Comparison of ENCODE assay signal across 8 mouse cellular contexts in genomic region chr3:131109686-131110070, GRCm38 (mm10). TPM values are rescaled to one million over a fixed set of nuclear protein-coding genes. Genes with fewer than 3 reads are reported as not detected.
DNase-seq lines count a peak whose midpoint lies in the region; ATAC-seq and TF ChIP-seq lines count a peak whose summit lies in the region.

No protein-coding gene starts in this region.

- peaks cover 48% of the 10 kb centered on the region for H3K27me3 ChIP-seq in ES-Bruce4 (ENCODE audit: control insufficient read depth, insufficient read depth, low read length, poor library complexity, severe bottlenecking)
- peaks cover 39% of the 10 kb centered on the region for H3K27me3 ChIP-seq in hindbrain, embryonic 11.5 days (ENCODE audit: control insufficient read depth, insufficient read depth, low read length)
- no peaks in the 10 kb centered on the region for H3K27me3 ChIP-seq in midbrain, embryonic 16.5 days (ENCODE audit: control insufficient read depth, insufficient read depth, low read depth, low read length)

- H3K36me3 ChIP-seq in ES-Bruce4 (ENCODE audit: control insufficient read depth, insufficient read depth, low read length, poor library complexity, severe bottlenecking): no peaks in the 10 kb centered on the region
- H3K36me3 ChIP-seq in hindbrain, embryonic 11.5 days (ENCODE audit: control insufficient read depth, insufficient read depth, low read length): no peaks in the 10 kb centered on the region
- no peaks in the 10 kb centered on the region for H3K36me3 ChIP-seq in midbrain, embryonic 16.5 days (ENCODE audit: control insufficient read depth, insufficient read depth, low read length)

- peak overlapping the region; percentile 93 for H3K4me2 ChIP-seq in hindbrain, embryonic 11.5 days (replicated peaks; ENCODE audit: low read depth, low read length)
- peak overlapping the region; percentile 81 for H3K4me2 ChIP-seq in midbrain, embryonic 16.5 days (ENCODE audit: low read length)

- no peak overlapping the region for H3K27ac ChIP-seq in ES-Bruce4 (ENCODE audit: insufficient read depth, low read length)
- no peak overlapping the region for H3K27ac ChIP-seq in hindbrain, embryonic 11.5 days (ENCODE audit: low read depth, low read length)
- H3K27ac ChIP-seq in midbrain, embryonic 16.5 days (ENCODE audit: low read length): peak overlapping the region; percentile 89

- H3K4me3 ChIP-seq in ES-Bruce4 (ENCODE audit: low read depth, low read length): 0 out of 2 replicates have a peak overlapping the region, but pooled peaks have one; percentile 3
- peak overlapping the region; percentile 56 for H3K4me3 ChIP-seq in hindbrain, embryonic 11.5 days (ENCODE audit: low read depth, low read length)
- peak overlapping the region; percentile 70 for H3K4me3 ChIP-seq in midbrain, embryonic 16.5 days (ENCODE audit: low read depth, low read length)

- no peak for TF ChIP-seq POLR2A in ES-Bruce4 (IDR thresholded peaks at IDR 0.05; ENCODE audit: insufficient read depth, low read length)

- peak; percentile 14 for DNase-seq in adrenal gland, postnatal 14 days
- DNase-seq in adrenal gland, adult 18-20 months (ENCODE audit: low spot score in 2 of 2): no peak
- no peak for DNase-seq in hindbrain, embryonic 11.5 days (ENCODE audit: low spot score)
- no peak for DNase-seq in cerebellum, postnatal 36 days
- DNase-seq in layer of hippocampus, postnatal 25 days (ENCODE audit: extremely low spot score in 1 of 2, low spot score in 1 of 2): no peak

- peak; percentile 10; the same call in 1 of the 2 replicates for ATAC-seq in hindbrain, embryonic 11.5 days (ENCODE audit: low FRiP score)
- peak; percentile 44 for ATAC-seq in midbrain, embryonic 16.5 days
- no peak for ATAC-seq in CD4-positive, CD25-positive, alpha-beta regulatory T cell, adult 4 months

- no peak overlapping the region for H3K9ac ChIP-seq in ES-Bruce4 (ENCODE audit: low read depth, poor library complexity, severe bottlenecking)
- H3K9ac ChIP-seq in hindbrain, embryonic 11.5 days (ENCODE audit: low read depth, low read length): no peak overlapping the region
- peak overlapping the region; percentile 79 for H3K9ac ChIP-seq in midbrain, embryonic 16.5 days (ENCODE audit: low read depth, low read length)

- peaks cover 2% of the 10 kb centered on the region for H3K4me1 ChIP-seq in ES-Bruce4 (ENCODE audit: control insufficient read depth, insufficient read depth, low read length)
- peaks cover 16% of the 10 kb centered on the region for H3K4me1 ChIP-seq in hindbrain, embryonic 11.5 days (replicated peaks; ENCODE audit: control insufficient read depth, insufficient read depth, low read length)
- peaks cover 37% of the 10 kb centered on the region for H3K4me1 ChIP-seq in midbrain, embryonic 16.5 days (ENCODE audit: control insufficient read depth, insufficient read depth, low read length)

- TF ChIP-seq CTCF in ES-Bruce4 (IDR thresholded peaks at IDR 0.05; ENCODE audit: low read depth, low read length): no peak

- no peaks in the 10 kb centered on the region for H3K9me3 ChIP-seq in ES-Bruce4 (replicated peaks; ENCODE audit: control insufficient read depth, insufficient read depth, low read length, poor library complexity, severe bottlenecking)
- no peaks in the 10 kb centered on the region for H3K9me3 ChIP-seq in hindbrain, embryonic 11.5 days (ENCODE audit: control insufficient read depth, low read length)
- no peaks in the 10 kb centered on the region for H3K9me3 ChIP-seq in midbrain, embryonic 16.5 days (replicated peaks; ENCODE audit: control insufficient read depth, low read length, poor library complexity, severe bottlenecking)

- 1% methylated on average over 13 of the region's 14 CpGs for WGBS in hindbrain, embryonic 11.5 days
- 1% methylated on average over 14 of the region's 14 CpGs for WGBS in midbrain, embryonic 16.5 days

- TF ChIP-seq EP300 in ES-Bruce4 (IDR thresholded peaks at IDR 0.05; ENCODE audit: insufficient read depth, low read depth, low read length): no peak

RNA-seq across cellular contexts. Expression of gene Lef1, which starts 0.6 kb away (rescaled TPM):
- 10.4 and 27.0 TPM in 2 replicates for total RNA-seq in adrenal gland, postnatal 14 days (2021)
- total RNA-seq in adrenal gland, adult 18-20 months (2021): 10 to 100 TPM in 1 of 2 experiments, 1 to 10 TPM in 1; 7.3 to 10.1 TPM
- polyA plus RNA-seq in ES-Bruce4 (2011; ENCODE audit: insufficient read depth, insufficient read length, low read depth, missing spikeins): 3.4 and 5.4 TPM in 2 replicates
- 24.1 and 24.6 TPM in 2 replicates for polyA plus RNA-seq in hindbrain, embryonic 11.5 days (2014; fragmentation: Nextera tagmentation; extraction: Ambion mirVana)
- 67.6 and 81.3 TPM in 2 replicates for polyA plus RNA-seq in midbrain, embryonic 16.5 days (2015; fragmentation: Nextera tagmentation; extraction: Ambion mirVana)
- polyA plus RNA-seq in CD4-positive, CD25-positive, alpha-beta regulatory T cell, adult 4 months (2017; shearing (Covaris generic)): 100 to 1,000 TPM; 208 to 272 TPM
- total RNA-seq in layer of hippocampus, postnatal 25 days (2021): 1 to 10 TPM; 5.4 to 5.8 TPM

Comparison
In these comparisons a context has a peak if more than half of its experiments do, and no peak if none do; other contexts are left out.
1. H3K4me3 ChIP-seq: peak in every context shown above with its lines; median percentile 70 in midbrain, embryonic 16.5 days; 56 in hindbrain, embryonic 11.5 days; 3 in ES-Bruce4.